Mouse (Mus musculus) mesoderm, embryonic 11.5 days (tissue): ENCODE results near the gene Cds1.

Source experiments
- DNase-seq: peaks from one replicate; pipeline ENCODE4 v3.0.0-alpha.2; 2012; ENCODE audit warnings: low read depth, low spot score

The Cds1 gene

GRCm38 (mm10) chr5:101764554-101765347 lies at the start of gene Cds1:
Cds1 (plus strand) TSS chr5:101765130.
- peak; percentile 60 for DNase-seq

- DNase-seq, result no peak
These were observed 40.7 kb upstream of the Cds1 start for GRCm38 (mm10) chr5:101724216-101724615.

GRCm38 (mm10) chr5:101724756-101725155 lies 40.2 kb upstream of the Cds1 start:
- no peak for DNase-seq

GRCm38 (mm10) chr5:101725703-101726102 lies 39.2 kb upstream of the Cds1 start:
- no peak for DNase-seq

GRCm38 (mm10) chr5:101726371-101726770 lies 38.6 kb upstream of the Cds1 start:
- DNase-seq, result no peak

GRCm38 (mm10) chr5:101728304-101728905 lies 36.5 kb upstream of the Cds1 start:
- DNase-seq, result no peak

- DNase-seq, result no peak
These were observed 27.6 kb upstream of the Cds1 start for GRCm38 (mm10) chr5:101737341-101737740.

- DNase-seq, result no peak
These were observed 24.3 kb upstream of the Cds1 start for GRCm38 (mm10) chr5:101740471-101741223.

GRCm38 (mm10) chr5:101741224-101741591 lies 23.7 kb upstream of the Cds1 start:
- DNase-seq, result no peak

GRCm38 (mm10) chr5:101742014-101742413 lies 22.9 kb upstream of the Cds1 start:
- no peak for DNase-seq

- no peak for DNase-seq
These were observed 22.5 kb upstream of the Cds1 start for GRCm38 (mm10) chr5:101742425-101742824.

GRCm38 (mm10) chr5:101744886-101745285 lies 20.0 kb upstream of the Cds1 start:
- no peak for DNase-seq

- no peak for DNase-seq
These were observed 11.2 kb upstream of the Cds1 start for GRCm38 (mm10) chr5:101753680-101754079.

- no peak for DNase-seq
These were observed 7.3 kb upstream of the Cds1 start for GRCm38 (mm10) chr5:101757669-101758068.

- no peak for DNase-seq
These were observed 3.2 kb upstream of the Cds1 start for GRCm38 (mm10) chr5:101761685-101762084.

- DNase-seq, result no peak
These were observed 1.4 kb upstream of the Cds1 start for GRCm38 (mm10) chr5:101763571-101763970.

GRCm38 (mm10) chr5:101765390-101765901 lies 516 bp downstream of the Cds1 start:
- DNase-seq, result no peak

- DNase-seq, result no peak
These were observed 1.3 kb downstream of the Cds1 start for GRCm38 (mm10) chr5:101766248-101766647.

- no peak for DNase-seq
These were observed 2.2 kb downstream of the Cds1 start for GRCm38 (mm10) chr5:101767086-101767485.

- DNase-seq, result no peak
These were observed 2.6 kb downstream of the Cds1 start for GRCm38 (mm10) chr5:101767486-101767885.

GRCm38 (mm10) chr5:101768558-101768957 lies 3.6 kb downstream of the Cds1 start:
- no peak for DNase-seq

- DNase-seq, result no peak
These were observed 7.7 kb downstream of the Cds1 start for GRCm38 (mm10) chr5:101772621-101773020.
